Mouse (Mus musculus) adrenal gland, postnatal 36 days (tissue): Measurements from ENCODE around the gene Tmco5. TPM values are rescaled to one million over a fixed set of nuclear protein-coding genes. Genes with fewer than 3 reads are reported as not detected.
"Not testable (repeated sequence)": the region's sequence is repeated elsewhere in the genome, so short reads cannot be mapped to it uniquely, and the experiment has no call there.

Source experiments
- DNase-seq, 2 experiments: peaks; one replicate each; pipeline ENCODE4 v3.0.0; 2021; ENCODE audit warnings: mixed read lengths in 1 of 2
- total RNA-seq, 2 experiments: library from RNA; stranded (reverse); gene quantifications; 2 replicates each; pipeline ENCODE4 v1.2.3; 2021

Gene Tmco5
- total RNA-seq, 2 experiments from 2014 or later = not detected

- no peak for DNase-seq
These were observed 44.3 kb downstream of the Tmco5 start for GRCm38 (mm10) chr2:116922580-116923500.

- DNase-seq = no peak
These were observed 45.2 kb downstream of the Tmco5 start for GRCm38 (mm10) chr2:116923684-116924083.

GRCm38 (mm10) chr2:116924292-116924691 is 45.8 kb downstream of the Tmco5 start:
- no peak for DNase-seq

- no peak for DNase-seq
These were observed 46.7 kb downstream of the Tmco5 start for GRCm38 (mm10) chr2:116925230-116925629.

GRCm38 (mm10) chr2:116932218-116932617 is 53.7 kb downstream of the Tmco5 start:
- DNase-seq = no peak

GRCm38 (mm10) chr2:116934236-116934635 is 55.7 kb downstream of the Tmco5 start:
- not testable (repeated sequence) for DNase-seq

- no peak for DNase-seq
These were observed 56.3 kb downstream of the Tmco5 start for GRCm38 (mm10) chr2:116934776-116935175.

GRCm38 (mm10) chr2:116936371-116936770 is 57.9 kb downstream of the Tmco5 start:
- DNase-seq = peak in 1 of 2 experiments; percentile 28

GRCm38 (mm10) chr2:116937166-116937565 is 58.7 kb downstream of the Tmco5 start:
- peak; percentile 57 to 65 for DNase-seq

GRCm38 (mm10) chr2:116941816-116942215 is 63.3 kb downstream of the Tmco5 start:
- DNase-seq = no peak

Other genes with a start within 250 kb of the Tmco5 start
- gene Spred1, start 242.7 kb downstream of the Tmco5 start, total RNA-seq = 100 to 1,000 TPM in 1 of 2 experiments, 10 to 100 TPM in 1; 97.2 to 101 TPM